Mouse (Mus musculus) liver, adult 2 months (tissue): ENCODE measurements around the gene Gm45021. TPM values are rescaled to one million over a fixed set of nuclear protein-coding genes. Genes with fewer than 3 reads are reported as not detected.

Experiments
- DNase-seq: peaks from one replicate; pipeline ENCODE4 v3.0.0-alpha.2; 2011; ENCODE audit warnings: low read depth, low spot score; ENCODE audit errors: extremely low read depth
- H3K27ac ChIP-seq: fragments of 200-500 bp; replicated peaks from 2 replicates; pipeline ENCODE4 v1.5.1; 2012; ENCODE audit warnings: low read depth, mild to moderate bottlenecking, control low read depth, inconsistent platforms, low read length; ENCODE audit not compliant: insufficient read depth
- H3K27me3 ChIP-seq: fragments of 200-500 bp; 2 replicates; pipeline ENCODE4 v1.6.1; 2012; ENCODE audit warnings: mild to moderate bottlenecking, moderate library complexity, low read length, inconsistent platforms; ENCODE audit not compliant: control insufficient read depth, insufficient read depth
- H3K36me3 ChIP-seq: fragments of 200-500 bp; 2 replicates; pipeline ENCODE4 v1.6.1; 2012; ENCODE audit warnings: low read length, inconsistent platforms; ENCODE audit not compliant: control insufficient read depth, insufficient read depth
- H3K4me1 ChIP-seq: fragments of 200-500 bp; 2 replicates; pipeline ENCODE4 v1.6.1; 2011; ENCODE audit warnings: low read length; ENCODE audit not compliant: control insufficient read depth, insufficient read depth
- H3K4me3 ChIP-seq: fragments of 200-500 bp; 2 replicates; pipeline ENCODE4 v1.5.1; 2011; ENCODE audit warnings: low read depth, mild to moderate bottlenecking, control low read depth, low read length, moderate library complexity; ENCODE audit not compliant: insufficient read depth
- H3K79me2 ChIP-seq: fragments of 200-500 bp; 2 replicates; pipeline ENCODE4 v1.6.1; 2012; ENCODE audit warnings: inconsistent platforms, mild to moderate bottlenecking, low read length, moderate library complexity; ENCODE audit not compliant: control insufficient read depth, insufficient read depth
- H3K9ac ChIP-seq: fragments of 200-500 bp; 2 replicates; pipeline ENCODE4 v1.6.1; 2012; ENCODE audit warnings: low read depth, mild to moderate bottlenecking, control low read depth, inconsistent platforms, low read length
- CTCF ChIP-seq: fragments of 200-500 bp; IDR thresholded peaks from 2 replicates; pipeline ENCODE4 v1.5.1; 2011; ENCODE audit warnings: low read depth, low read length, control low read depth
- POLR2A ChIP-seq: fragments of 200-500 bp; IDR thresholded peaks from 2 replicates; pipeline ENCODE4 v1.6.1; 2011; ENCODE audit warnings: low read length, control low read depth; ENCODE audit not compliant: insufficient read depth; ENCODE audit errors: extremely low read depth
- WGBS: fragments of 180-500 bp; shearing (Covaris S2); methylation state at CpG from one replicate; pipeline ENCODE4 v1.1.7; 2018; 5-methylcytosine and 5-hydroxymethylcytosine counted together
- polyA plus RNA-seq: library from polyadenylated mRNA; depleted of rRNA; stranded (reverse); fragments of >200 nt; gene quantifications from 2 replicates; pipeline ENCODE4 v1.2.3, GENCODE M21; 2012
- total RNA-seq: library from RNA; depleted of rRNA; stranded (reverse); fragments of >200 nt; gene quantifications from 2 replicates; pipeline ENCODE4 v1.2.3, GENCODE M21; 2014

Gene Gm45021
- total and polyA plus RNA-seq, 2 experiments = not detected

DNA sequence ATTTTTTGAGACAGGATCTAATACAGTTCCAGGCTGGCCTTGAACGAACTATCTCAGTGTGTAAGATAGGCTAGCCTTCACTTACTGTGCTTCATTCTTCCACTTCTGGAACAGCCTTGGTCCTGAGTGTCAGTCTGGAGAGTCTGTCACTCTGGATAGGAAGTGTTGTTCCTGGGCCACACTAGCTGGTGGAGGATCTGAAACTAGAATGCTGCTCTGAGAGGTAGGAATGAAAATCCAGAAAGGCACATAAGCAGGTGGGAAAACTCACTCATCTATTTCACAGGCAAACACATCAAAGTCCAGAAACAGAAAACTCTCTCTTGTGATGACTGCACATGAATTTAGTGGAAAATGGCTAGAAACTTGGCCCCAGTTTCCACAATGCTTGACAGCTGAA, 11.2 kb downstream of the Gm45021 start:
- Histone ChIP-seq H3K9ac (peak overlapping the region; percentile 17; the same call in 1 of the 2 replicates), H3K4me1 (peaks cover 39% of the 10 kb centered on the region), H3K36me3 (peaks cover 28% of the 10 kb centered on the region), H3K79me2 (peaks cover 25% of the 10 kb centered on the region), H3K27me3 (no peaks in the 10 kb centered on the region), H3K27ac (peak overlapping the region; percentile 92), H3K4me3 (no peak overlapping the region)
- TF ChIP-seq CTCF (no peak), POLR2A (no peak)
- 83% methylated on average over 1 of the region's 1 CpGs for WGBS
- peak; percentile 36 for DNase-seq

DNA sequence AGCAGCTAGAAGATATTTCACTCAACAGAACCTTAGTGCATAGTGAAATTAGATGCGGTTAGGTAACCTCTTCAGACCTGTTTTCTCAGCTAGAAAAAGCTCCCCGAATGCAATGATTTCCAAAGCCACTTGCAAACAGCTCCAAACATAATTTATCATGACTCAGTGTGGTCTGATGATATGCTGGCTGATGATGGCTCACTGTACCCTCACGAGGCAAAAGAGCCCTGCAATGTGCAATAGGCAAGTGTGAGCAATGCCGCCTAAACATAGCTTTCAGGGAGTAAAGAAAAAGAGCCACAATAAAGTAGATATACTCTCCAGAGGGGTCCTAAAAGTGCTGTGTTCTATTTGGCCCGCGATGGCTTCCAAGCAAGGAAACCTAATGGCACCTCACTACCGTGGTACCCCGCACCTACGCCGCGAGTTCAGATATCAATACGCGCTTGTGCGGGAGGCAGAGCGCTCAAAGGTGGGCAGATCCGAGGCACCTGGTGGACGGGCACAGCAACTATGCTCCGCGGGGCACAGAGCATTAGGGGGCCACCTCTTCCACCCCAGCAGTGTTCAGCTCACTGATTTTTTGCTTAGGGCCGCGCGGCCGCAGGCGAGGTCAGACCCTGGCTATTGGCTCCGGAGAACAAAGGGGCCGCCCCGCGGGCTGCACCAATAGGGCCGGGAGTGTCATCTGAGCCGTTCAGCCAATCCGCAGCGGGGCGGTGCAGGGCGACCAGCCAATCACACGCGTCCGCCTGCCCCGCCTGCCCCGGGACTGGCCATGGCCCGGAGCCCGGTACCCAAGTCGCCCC, 12.1 kb downstream of the Gm45021 start, which contains the start of gene Zfp775:
Gene Zfp775, plus strand, starts transcription at position 793 of the 809 bp plus-strand sequence.
- Histone ChIP-seq H3K4me1 (peaks cover 39% of the 10 kb centered on the region), H3K36me3 (peaks cover 23% of the 10 kb centered on the region), H3K27ac (peak within 1 kb of the TSS; percentile 92), H3K27me3 (no peaks in the 10 kb centered on the region), H3K9ac (peak within 1 kb of the TSS; percentile 88), H3K4me3 (peak within 1 kb of the TSS; percentile 64), H3K79me2 (peaks cover 17% of the 10 kb centered on the region)
- 4% methylated on average over 42 of the region's 42 CpGs for WGBS
- peak; percentile 87 for DNase-seq
- TF ChIP-seq POLR2A = peak; percentile 87
- TF ChIP-seq CTCF = no peak

DNA sequence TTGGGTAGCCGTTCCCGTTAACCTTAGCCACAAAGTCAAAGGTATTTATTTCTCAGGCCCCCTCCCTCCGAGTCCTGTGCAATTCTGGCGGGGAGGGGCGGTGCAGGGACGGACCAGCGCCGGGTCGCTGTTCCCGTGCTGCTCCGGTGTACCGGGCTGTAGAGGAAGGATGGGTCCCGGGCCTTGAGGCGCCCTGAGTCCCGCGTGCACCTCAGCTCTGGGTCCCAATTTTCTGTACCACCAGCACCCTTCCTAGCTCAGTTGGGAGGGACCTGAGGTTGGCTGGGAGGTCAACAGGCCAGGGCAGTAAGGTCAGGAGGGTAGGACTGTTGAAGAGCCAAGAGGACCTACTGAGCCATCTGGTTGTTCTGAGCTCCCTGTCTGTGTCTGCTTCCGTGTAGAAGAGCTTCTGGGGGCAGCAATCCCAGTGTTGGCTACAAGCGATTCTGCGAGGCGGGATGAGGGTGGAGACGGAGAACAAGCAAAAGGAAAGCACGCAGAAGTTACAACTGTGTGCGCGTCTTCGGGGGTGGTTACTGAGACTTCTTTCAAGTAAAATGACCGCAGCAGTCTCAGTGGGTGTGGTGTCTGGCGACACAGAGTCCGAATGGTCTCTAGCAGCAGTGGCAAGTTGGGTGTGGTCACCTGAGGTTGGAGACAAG, 12.8 kb downstream of the Gm45021 start:
- DNase-seq = peak; percentile 82
- under 1% methylated on average over 28 of the region's 28 CpGs for WGBS
- Histone ChIP-seq H3K4me1 (peaks cover 39% of the 10 kb centered on the region), H3K79me2 (peaks cover 10% of the 10 kb centered on the region), H3K36me3 (peaks cover 16% of the 10 kb centered on the region), H3K9ac (peak overlapping the region; percentile 83), H3K27me3 (no peaks in the 10 kb centered on the region), H3K4me3 (peak overlapping the region; percentile 59), H3K27ac (peak overlapping the region; percentile 90)
- TF ChIP-seq CTCF (no peak), POLR2A (peak; percentile 25; the same call in 1 of the 2 replicates)

DNA sequence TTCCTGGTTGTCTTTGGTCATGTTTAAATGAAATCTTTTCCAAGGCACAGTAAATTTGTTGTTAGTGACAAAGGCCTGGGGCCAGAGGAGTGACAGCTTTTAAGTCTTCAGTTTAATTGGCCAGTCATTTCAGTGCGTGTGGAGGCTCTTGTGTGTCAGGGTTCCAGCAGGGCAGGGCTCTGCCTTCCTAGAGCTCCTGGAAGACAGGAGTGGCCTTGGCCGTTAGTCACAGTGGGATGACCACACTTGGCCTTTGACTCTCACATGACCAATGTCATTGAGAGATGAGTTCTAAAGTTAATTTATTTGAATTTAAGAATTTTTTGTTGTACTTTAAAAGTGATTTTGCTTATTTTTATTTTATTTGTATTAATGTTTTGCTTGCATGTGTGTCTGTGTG, 18.7 kb downstream of the Gm45021 start:
- TF ChIP-seq CTCF (no peak), POLR2A (no peak)
- Histone ChIP-seq H3K79me2 (peaks cover 3% of the 10 kb centered on the region; the same call in 1 of the 2 replicates), H3K4me3 (no peak overlapping the region), H3K36me3 (no peaks in the 10 kb centered on the region), H3K27me3 (no peaks in the 10 kb centered on the region), H3K9ac (no peak overlapping the region), H3K4me1 (no peaks in the 10 kb centered on the region), H3K27ac (no peak overlapping the region)
- WGBS = 59% methylated on average over 2 of the region's 2 CpGs
- peak; percentile 18 for DNase-seq

DNA sequence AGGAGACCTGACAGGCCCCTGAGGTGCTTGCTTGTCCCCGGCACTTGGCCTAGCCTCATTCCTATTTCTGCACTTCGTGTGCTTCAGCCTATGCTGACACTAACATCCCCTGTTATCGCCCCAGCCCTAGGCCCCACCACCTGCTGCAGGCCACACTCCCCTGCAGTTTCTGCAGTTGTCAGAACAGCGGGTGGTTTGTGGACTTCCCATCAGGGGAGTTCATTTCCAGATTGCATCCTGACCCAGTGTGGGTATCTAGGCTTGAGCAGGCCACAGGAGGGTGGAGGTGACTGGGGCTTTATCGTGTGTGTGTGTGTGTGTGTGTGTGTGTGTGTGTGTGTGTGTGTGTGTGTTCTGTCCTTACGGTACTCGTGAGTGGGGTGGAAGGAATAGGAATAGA, 20.1 kb downstream of the Gm45021 start:
- H3K36me3 ChIP-seq = peaks cover 6% of the 10 kb centered on the region; the same call in 1 of the 2 replicates
- H3K27me3 ChIP-seq = no peaks in the 10 kb centered on the region
- no peaks in the 10 kb centered on the region for H3K79me2 ChIP-seq
- H3K27ac ChIP-seq = no peak overlapping the region
- no peaks in the 10 kb centered on the region for H3K4me1 ChIP-seq
- DNase-seq = no peak
- no peak overlapping the region for H3K4me3 ChIP-seq
- H3K9ac ChIP-seq = no peak overlapping the region
- TF ChIP-seq POLR2A = no peak
- no peak for TF ChIP-seq CTCF
- WGBS = 84% methylated on average over 7 of the region's 7 CpGs

DNA sequence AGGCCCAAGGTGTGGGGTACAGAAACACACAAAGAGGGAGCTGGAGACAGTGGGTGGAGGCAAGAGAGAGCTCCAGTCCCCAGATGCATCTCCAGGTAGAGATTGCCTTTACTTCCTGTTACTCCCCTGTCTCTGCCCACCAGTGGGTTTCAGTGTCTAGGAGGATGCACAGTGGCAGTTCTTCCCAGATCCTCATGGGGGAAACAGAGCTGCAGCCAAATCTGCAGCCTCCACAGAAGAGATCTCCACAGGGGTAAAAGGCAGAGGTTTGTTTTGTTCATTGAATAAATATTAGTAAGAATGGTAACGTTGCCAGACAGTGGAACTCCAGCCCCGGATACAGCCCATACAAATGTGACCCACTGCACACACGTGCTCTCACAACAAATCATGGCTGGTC, 21.2 kb downstream of the Gm45021 start:
- H3K4me1 ChIP-seq = no peaks in the 10 kb centered on the region
- no peak overlapping the region for H3K27ac ChIP-seq
- whole genome bisulfite sequencing = 33% methylated on average over 3 of the region's 3 CpGs

More for the DNA sequence above, 21.2 kb downstream of the Gm45021 start:
- TF ChIP-seq CTCF = no peak
- TF ChIP-seq POLR2A = no peak
- no peak overlapping the region for H3K9ac ChIP-seq
- peaks cover 6% of the 10 kb centered on the region; the same call in 1 of the 2 replicates for H3K36me3 ChIP-seq
- no peaks in the 10 kb centered on the region for H3K27me3 ChIP-seq
- no peaks in the 10 kb centered on the region for H3K79me2 ChIP-seq
- no peak for DNase-seq
- no peak overlapping the region for H3K4me3 ChIP-seq
